Mouse (Mus musculus) embryonic fibroblast, embryonic 13.5 days (primary cell): ENCODE measurements at regions not wholly inside any gene's neighbourhood (a gene's known extent, or its start where the extent isn't known, plus 50 kb on each side); places are given as distances from the start of the nearest gene placed in this dataset.
"Not testable (repeated sequence)": the region's sequence is repeated elsewhere in the genome, so short reads cannot be mapped to it uniquely, and the experiment has no call there.

Source experiments
- H3K27ac ChIP-seq: 2 replicates; pipeline ENCODE4 v1.5.1; 2012; ENCODE audit warnings: low read length, control low read depth, inconsistent platforms; ENCODE audit not compliant: insufficient read depth
- H3K4me1 ChIP-seq: 2 replicates; pipeline ENCODE4 v1.6.1; 2011; ENCODE audit warnings: low read length; ENCODE audit not compliant: control insufficient read depth, insufficient read depth
- H3K4me3 ChIP-seq: 2 replicates; pipeline ENCODE4 v1.5.1; 2011; ENCODE audit warnings: mild to moderate bottlenecking, control low read depth, low read length; ENCODE audit not compliant: insufficient read depth
- CTCF ChIP-seq: IDR thresholded peaks from 2 replicates; pipeline ENCODE4 v1.5.1; 2011; ENCODE audit warnings: mild to moderate bottlenecking, control low read depth, low read length, moderate library complexity, borderline replicate concordance; ENCODE audit not compliant: insufficient read depth
- POLR2A ChIP-seq: IDR thresholded peaks from 2 replicates; pipeline ENCODE4 v1.6.1; 2011; ENCODE audit warnings: low read depth, mild to moderate bottlenecking, control low read depth, low read length, moderate library complexity

DNA sequence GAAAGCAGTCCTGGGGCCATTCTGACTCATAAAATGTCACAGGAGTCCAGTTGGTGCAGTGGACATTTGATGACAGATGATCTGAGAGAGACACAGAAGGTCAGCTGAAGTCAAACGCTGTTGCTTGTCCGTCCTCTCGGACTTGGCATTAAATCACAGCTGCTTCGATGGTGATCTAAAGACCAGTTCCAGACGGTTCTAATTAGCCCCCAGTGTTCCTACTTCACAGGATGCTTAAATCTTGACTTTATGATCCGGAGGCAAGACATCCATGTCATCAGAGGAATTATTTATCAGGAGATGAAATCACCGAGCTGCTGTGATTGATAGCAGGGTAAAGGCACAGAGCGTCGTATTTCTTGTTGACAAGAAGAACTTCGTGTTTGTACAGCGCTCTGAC, 73.7 kb downstream of the Adra2a start:
- Histone ChIP-seq H3K4me1 (peaks cover 2% of the 10 kb centered on the region; the same call in 1 of the 2 replicates), H3K4me3 (no peak overlapping the region), H3K27ac (no peak overlapping the region)
- TF ChIP-seq POLR2A = no peak
- TF ChIP-seq CTCF = no peak

DNA sequence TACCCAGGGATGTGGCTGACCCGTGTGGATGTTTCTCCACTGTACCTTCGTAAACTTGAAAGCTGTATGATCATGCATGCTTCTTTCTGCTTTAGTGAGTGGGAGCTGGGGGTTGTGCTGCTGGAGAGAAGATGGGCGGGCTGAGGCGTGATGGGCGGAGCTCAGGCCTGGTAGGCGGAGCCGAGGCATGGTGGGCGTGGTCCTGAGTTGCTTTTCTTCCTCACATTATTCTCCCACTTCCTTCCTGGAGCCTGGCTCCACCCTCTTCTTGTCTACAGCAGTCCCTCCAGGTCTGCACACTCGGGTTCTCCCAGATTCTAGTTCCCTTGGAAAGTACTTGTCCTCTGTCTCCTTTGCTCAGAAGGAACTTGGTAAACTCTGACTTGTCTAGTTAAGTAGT, 79.6 kb downstream of the Adra2a start:
- H3K4me1 ChIP-seq = no peaks in the 10 kb centered on the region

DNA sequence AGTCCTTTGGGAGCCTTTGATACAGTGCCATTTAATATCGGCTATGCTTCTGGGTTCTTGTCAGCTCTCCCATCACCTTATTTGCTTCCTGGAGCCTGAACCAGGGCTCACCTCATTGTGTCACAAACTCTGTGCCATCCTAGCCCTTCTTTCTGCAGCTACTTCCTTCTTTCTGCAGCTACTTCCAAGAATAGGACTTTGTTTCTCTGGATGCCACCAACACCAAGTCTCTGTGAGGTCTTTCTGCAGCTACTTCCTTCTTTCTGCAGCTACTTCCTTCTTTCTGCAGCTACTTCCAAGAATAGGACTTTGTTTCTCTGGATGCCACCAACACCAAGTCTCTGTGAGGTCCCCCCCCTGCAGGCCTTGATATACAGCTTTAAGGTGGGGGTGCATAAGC, 107.8 kb downstream of the Adra2a start:
- not testable (repeated sequence) for H3K4me3 ChIP-seq, H3K27ac ChIP-seq, H3K4me1 ChIP-seq

More for the DNA sequence above, 79.6 kb downstream of the Adra2a start:
- TF ChIP-seq CTCF (no peak), POLR2A (no peak)
- H3K27ac ChIP-seq = no peak overlapping the region
- no peak overlapping the region for H3K4me3 ChIP-seq

DNA sequence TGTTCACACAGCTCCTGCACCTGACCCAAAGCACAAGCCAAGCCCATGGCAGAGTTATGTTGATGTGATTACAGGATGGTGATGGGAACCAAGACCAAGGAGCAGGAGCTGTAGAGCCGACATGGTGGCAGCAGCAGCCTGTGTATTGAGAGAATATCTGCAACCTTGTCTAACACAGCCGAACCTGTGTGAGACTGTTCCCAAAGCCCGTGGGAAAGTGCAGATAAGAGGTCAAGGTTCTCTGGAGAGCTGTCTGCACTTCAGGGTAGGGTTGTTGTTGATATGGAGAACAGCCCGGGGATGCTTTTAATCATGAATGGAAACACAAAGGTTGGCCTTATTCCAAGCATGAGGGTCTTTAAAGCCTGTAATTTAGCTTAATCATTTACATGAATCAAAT, 110.4 kb downstream of the Adra2a start:
- no peak for TF ChIP-seq CTCF
- TF ChIP-seq POLR2A = no peak
- Histone ChIP-seq H3K27ac (no peak overlapping the region), H3K4me3 (no peak overlapping the region), H3K4me1 (no peaks in the 10 kb centered on the region)

DNA sequence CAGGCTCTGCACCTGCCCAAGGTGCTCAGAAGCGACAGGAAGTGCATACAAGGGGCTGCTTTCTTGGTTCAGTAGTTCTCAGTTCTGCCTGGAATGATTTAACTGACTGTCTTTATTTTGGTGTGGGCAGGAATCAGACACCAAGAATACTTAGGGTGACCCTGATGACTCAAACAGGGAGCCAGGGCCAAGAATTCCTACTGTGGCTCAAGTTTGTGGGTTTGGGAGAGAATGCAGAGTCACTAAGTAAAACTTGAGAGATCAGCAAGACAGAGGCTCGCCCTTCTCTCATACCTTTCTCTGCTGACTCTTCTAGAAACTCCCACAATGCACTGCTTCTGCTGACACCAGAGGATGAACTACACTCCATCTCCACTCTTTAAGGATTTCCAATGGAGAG, 126.4 kb downstream of the Adra2a start:
- TF ChIP-seq CTCF (no peak), POLR2A (no peak)
- Histone ChIP-seq H3K4me3 (no peak overlapping the region), H3K4me1 (no peaks in the 10 kb centered on the region), H3K27ac (no peak overlapping the region)

DNA sequence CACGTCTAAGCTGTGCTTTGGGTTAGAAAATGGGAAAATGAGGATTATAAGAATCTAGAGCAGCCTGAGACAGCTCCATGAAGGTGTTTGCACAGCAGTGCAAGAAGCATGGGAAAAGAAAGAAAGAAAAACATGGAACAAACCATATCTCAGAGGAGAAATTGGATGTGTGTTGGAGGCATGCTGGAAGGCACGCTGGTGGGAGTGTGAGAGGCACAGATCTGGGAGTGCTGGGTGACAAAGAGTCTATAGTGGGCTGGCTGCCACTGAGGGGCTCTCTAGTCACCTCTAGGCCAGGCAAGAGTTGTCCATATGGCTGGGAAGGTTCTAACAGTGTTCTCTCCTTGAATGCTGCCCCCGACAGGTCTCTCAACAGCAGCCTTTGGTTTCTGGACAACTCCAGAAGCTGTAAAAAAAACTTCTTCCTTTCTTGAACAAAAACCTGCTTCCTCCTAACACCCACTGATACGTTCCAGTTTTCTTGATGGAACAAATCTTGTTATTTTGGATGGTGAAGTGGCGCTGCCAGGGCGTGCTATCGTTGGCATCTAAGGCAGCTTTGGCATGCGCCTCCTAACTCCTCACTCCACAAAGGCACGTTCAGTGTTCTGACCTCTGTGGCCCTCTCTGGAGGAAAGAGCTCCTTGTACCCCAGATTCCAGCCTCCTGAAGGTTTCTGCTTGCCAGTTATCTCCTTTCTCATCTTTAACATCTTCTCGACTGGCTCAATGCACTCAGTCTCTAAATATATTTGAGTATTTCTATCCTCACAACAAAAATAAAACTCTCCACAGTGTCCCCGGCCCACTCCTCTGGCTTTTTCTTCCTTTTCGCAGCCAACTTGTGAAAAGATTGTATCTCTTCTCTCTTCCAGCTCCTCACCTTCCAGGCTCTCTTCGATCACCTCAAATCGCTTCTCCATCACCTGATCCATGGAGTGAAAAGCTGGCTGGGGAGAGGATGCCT, 130.4 kb downstream of the Adra2a start:
- Histone ChIP-seq H3K4me3 (no peak overlapping the region), H3K4me1 (no peaks in the 10 kb centered on the region), H3K27ac (no peak overlapping the region)
- no peak for TF ChIP-seq CTCF
- TF ChIP-seq POLR2A = no peak

DNA sequence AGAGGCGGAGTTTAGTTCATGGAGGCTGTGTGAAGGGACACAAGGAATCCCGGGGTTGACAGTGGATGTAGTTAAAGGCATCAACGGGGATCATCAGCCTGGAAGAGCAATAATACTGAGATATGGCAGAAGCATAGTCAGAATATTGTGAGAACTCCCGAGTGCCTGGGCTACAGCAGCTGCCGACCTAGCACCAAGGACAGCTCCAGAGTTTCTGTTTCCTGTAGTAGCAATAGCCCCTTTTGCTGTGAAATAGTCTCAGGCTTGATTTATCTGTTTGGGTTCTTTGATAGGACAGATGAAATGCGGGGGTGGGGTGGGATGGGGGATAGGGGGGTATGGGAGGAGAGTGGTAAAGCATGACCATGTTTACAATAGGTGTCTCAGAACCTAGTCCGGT, 131.8 kb downstream of the Adra2a start:
- H3K4me3 ChIP-seq = no peak overlapping the region
- H3K27ac ChIP-seq = no peak overlapping the region
- H3K4me1 ChIP-seq = no peaks in the 10 kb centered on the region
- TF ChIP-seq CTCF (no peak), POLR2A (no peak)

DNA sequence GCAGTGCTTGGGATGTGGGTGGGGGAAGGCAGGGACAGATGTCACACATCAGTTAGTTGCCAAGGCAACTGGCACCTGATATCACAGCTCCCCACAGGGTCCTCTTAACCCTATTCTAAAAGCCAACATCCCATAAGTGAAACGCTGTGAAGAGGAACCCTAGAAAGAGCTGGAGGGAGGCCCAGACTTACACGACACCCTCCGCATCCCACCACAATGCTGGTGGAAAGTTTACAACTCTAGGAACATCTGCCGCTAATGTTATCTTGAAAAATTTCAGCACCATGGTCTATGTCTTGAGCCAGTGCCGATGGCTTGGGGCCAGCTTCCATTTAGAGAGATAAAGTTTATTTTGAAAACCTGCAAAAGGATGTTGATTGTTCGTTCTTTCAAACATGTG, 133.5 kb downstream of the Adra2a start:
- no peak overlapping the region for H3K27ac ChIP-seq
- no peak overlapping the region for H3K4me3 ChIP-seq
- no peak for TF ChIP-seq POLR2A
- TF ChIP-seq CTCF = no peak
- H3K4me1 ChIP-seq = no peaks in the 10 kb centered on the region

DNA sequence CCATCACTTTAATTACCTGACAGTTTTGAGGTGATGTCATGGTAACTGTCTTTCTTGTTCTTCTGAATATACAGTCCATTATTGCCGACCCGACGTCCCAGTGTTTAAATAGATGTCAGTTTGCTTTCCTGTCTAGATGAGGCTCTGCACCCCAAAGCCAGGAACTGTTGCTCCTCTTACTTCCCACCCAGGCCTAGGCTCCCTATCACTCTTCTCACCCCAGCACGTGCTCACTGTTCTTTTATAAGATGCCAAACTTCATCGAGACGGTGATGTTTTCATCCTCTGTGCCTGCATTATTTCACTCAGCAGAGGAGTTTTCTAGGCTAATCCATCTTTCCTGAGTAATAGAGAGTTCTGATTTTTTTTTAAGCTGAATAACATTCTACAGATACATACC, 156.5 kb downstream of the Adra2a start:
- Histone ChIP-seq H3K27ac (no peak overlapping the region), H3K4me3 (no peak overlapping the region), H3K4me1 (no peaks in the 10 kb centered on the region)
- no peak for TF ChIP-seq POLR2A
- TF ChIP-seq CTCF = no peak

DNA sequence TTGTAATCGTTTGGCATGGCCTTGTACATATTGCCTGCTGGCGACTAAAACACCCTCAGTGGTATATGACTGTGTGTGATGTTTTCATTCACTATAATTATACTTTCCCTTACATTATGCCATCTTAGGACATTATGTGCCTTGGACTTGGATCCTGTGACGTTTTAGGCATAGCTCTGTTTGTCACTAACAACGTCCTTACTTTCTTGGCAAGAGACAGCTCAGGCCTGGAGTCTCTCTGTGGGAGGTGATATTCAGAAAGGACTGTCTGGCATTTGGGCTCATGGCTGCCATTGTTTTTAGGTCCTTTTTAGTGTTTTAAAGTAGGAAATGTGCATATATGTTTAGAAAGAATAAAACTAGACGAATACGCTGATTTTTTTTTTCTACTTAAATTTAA, 158.5 kb downstream of the Adra2a start:
- H3K27ac ChIP-seq = no peak overlapping the region
- TF ChIP-seq CTCF = no peak
- no peak overlapping the region for H3K4me3 ChIP-seq
- no peaks in the 10 kb centered on the region for H3K4me1 ChIP-seq
